Mouse (Mus musculus) heart, adult 18-20 months (tissue): ENCODE measurements at regions not wholly inside any gene's neighbourhood (a gene's known extent, or its start where the extent isn't known, plus 50 kb on each side); places are given as distances from the start of the nearest gene placed in this dataset.

Experiments used
- DNase-seq, 2 experiments: peaks; one replicate each; pipeline ENCODE4 v3.0.0; 2021 to 2022; ENCODE audit warnings: mixed read lengths in 1 of 2

GRCm38 (mm10) chr4:22998994-22999393, 510.8 kb upstream of the Pou3f2 start:
- no peak for DNase-seq

- DNase-seq = no peak
Measured at GRCm38 (mm10) chr4:22997198-22997985, 509.2 kb upstream of the Pou3f2 start.

- no peak for DNase-seq
Measured at GRCm38 (mm10) chr4:22986763-22987468, 498.8 kb upstream of the Pou3f2 start.

GRCm38 (mm10) chr4:22973585-22974116, 485.5 kb upstream of the Pou3f2 start:
- no peak for DNase-seq

GRCm38 (mm10) chr4:22972784-22973584, 484.8 kb upstream of the Pou3f2 start:
- DNase-seq = no peak

- DNase-seq = no peak
Measured at GRCm38 (mm10) chr4:22971127-22971526, 483.0 kb upstream of the Pou3f2 start.

GRCm38 (mm10) chr4:22970495-22970894, 482.3 kb upstream of the Pou3f2 start:
- DNase-seq = no peak

GRCm38 (mm10) chr4:22949422-22949821, 461.3 kb upstream of the Pou3f2 start:
- DNase-seq = no peak

GRCm38 (mm10) chr4:22948880-22949279, 460.7 kb upstream of the Pou3f2 start:
- no peak for DNase-seq

GRCm38 (mm10) chr4:22946788-22947406, 458.7 kb upstream of the Pou3f2 start:
- DNase-seq = no peak

GRCm38 (mm10) chr4:22938302-22938701, 450.1 kb upstream of the Pou3f2 start:
- DNase-seq = no peak

- DNase-seq = peak; percentile 19 to 41
Measured at GRCm38 (mm10) chr4:22924181-22924580, 436.0 kb upstream of the Pou3f2 start.

GRCm38 (mm10) chr4:22914886-22915285, 426.7 kb upstream of the Pou3f2 start:
- DNase-seq = peak; percentile 16 to 25

GRCm38 (mm10) chr4:22892694-22893046, 404.5 kb upstream of the Pou3f2 start:
- no peak for DNase-seq

GRCm38 (mm10) chr4:22891974-22892693, 404.0 kb upstream of the Pou3f2 start:
- no peak for DNase-seq

GRCm38 (mm10) chr4:22880692-22881091, 392.5 kb upstream of the Pou3f2 start:
- DNase-seq = no peak

GRCm38 (mm10) chr4:22875392-22875791, 387.2 kb upstream of the Pou3f2 start:
- DNase-seq = no peak

GRCm38 (mm10) chr4:22836124-22836445, 347.9 kb upstream of the Pou3f2 start:
- no peak for DNase-seq

GRCm38 (mm10) chr4:22835381-22836123, 347.4 kb upstream of the Pou3f2 start:
- no peak for DNase-seq

GRCm38 (mm10) chr4:22833851-22834440, 345.8 kb upstream of the Pou3f2 start:
- DNase-seq = no peak
